ENCODE assay signal across 8 mouse cellular contexts in genomic region chr9:14342041-14342668, GRCm38 (mm10). TPM values are rescaled to one million over a fixed set of nuclear protein-coding genes. Genes with fewer than 3 reads are reported as not detected.
DNase-seq lines count a peak whose midpoint lies in the region; ATAC-seq and TF ChIP-seq lines count a peak whose summit lies in the region.

No protein-coding gene starts in this region.

- no peak overlapping the region for H3K27ac ChIP-seq in forebrain, embryonic 16.5 days (ENCODE audit: low read length)
- H3K27ac ChIP-seq in hindbrain, postnatal 0 days = no peak overlapping the region

- WGBS in forebrain, embryonic 16.5 days = 53% methylated on average over 4 of the region's 4 CpGs
- 59% methylated on average over 4 of the region's 4 CpGs for WGBS in hindbrain, postnatal 0 days

- no peak overlapping the region for H3K4me2 ChIP-seq in forebrain, embryonic 16.5 days (ENCODE audit: low read length)
- no peak overlapping the region for H3K4me2 ChIP-seq in hindbrain, postnatal 0 days (ENCODE audit: low read depth, low read length)

- H3K4me3 ChIP-seq in forebrain, embryonic 16.5 days (replicated peaks; ENCODE audit: low read length) = no peak overlapping the region
- no peak overlapping the region for H3K4me3 ChIP-seq in hindbrain, postnatal 0 days (ENCODE audit: low read length)

- H3K4me1 ChIP-seq in forebrain, embryonic 16.5 days (replicated peaks; ENCODE audit: control insufficient read depth, insufficient read depth, low read length) = no peaks in the 10 kb centered on the region
- H3K4me1 ChIP-seq in hindbrain, postnatal 0 days (ENCODE audit: insufficient read depth, low read length) = peaks cover 2% of the 10 kb centered on the region; the same call in 1 of the 2 replicates

- no peaks in the 10 kb centered on the region for H3K9me3 ChIP-seq in forebrain, embryonic 16.5 days (ENCODE audit: control insufficient read depth, low read length)
- H3K9me3 ChIP-seq in hindbrain, postnatal 0 days (ENCODE audit: low read length) = no peaks in the 10 kb centered on the region

- no peaks in the 10 kb centered on the region for H3K27me3 ChIP-seq in forebrain, embryonic 16.5 days (replicated peaks; ENCODE audit: control insufficient read depth, insufficient read depth, low read length)
- no peaks in the 10 kb centered on the region for H3K27me3 ChIP-seq in hindbrain, postnatal 0 days (ENCODE audit: insufficient read depth, low read length)

- TF ChIP-seq CTCF in hindbrain, postnatal 0 days (IDR thresholded peaks at IDR 0.05; ENCODE audit: low read depth) = peak; percentile 94

- ATAC-seq in forebrain, embryonic 16.5 days = peak; percentile 88
- ATAC-seq in hindbrain, postnatal 0 days = peak; percentile 91
- ATAC-seq in megakaryocyte progenitor cell, adult 5-6 weeks (replicated peaks; ENCODE audit: poor library complexity) = peak; percentile 99

- H3K9ac ChIP-seq in forebrain, embryonic 16.5 days (replicated peaks; ENCODE audit: low read depth, low read length) = no peak overlapping the region
- H3K9ac ChIP-seq in hindbrain, postnatal 0 days (replicated peaks; ENCODE audit: low read length) = no peak overlapping the region

- DNase-seq in MN1 (ENCODE audit: low spot score) = peak; percentile 64
- peak; percentile 64 for DNase-seq in cerebellum, adult 11 months
- peak; percentile 90 for DNase-seq in hindbrain, postnatal 0 days (ENCODE audit: low spot score)
- DNase-seq in left cerebral cortex, adult 11 months (ENCODE audit: low spot score) = peak; percentile 48
- peak; percentile 70 to 85 for DNase-seq in right cerebral cortex, postnatal 10 days (ENCODE audit: low spot score in 2 of 2)
- DNase-seq in urinary bladder, postnatal 4 days (ENCODE audit: low spot score in 2 of 2) = peak; percentile 32 to 75

- no peaks in the 10 kb centered on the region for H3K36me3 ChIP-seq in forebrain, embryonic 16.5 days (ENCODE audit: control insufficient read depth, insufficient read depth)
- H3K36me3 ChIP-seq in hindbrain, postnatal 0 days (ENCODE audit: insufficient read depth, low read length) = no peaks in the 10 kb centered on the region

RNA-seq across cellular contexts. Expression of gene Endod1, which starts 39.2 kb away (rescaled TPM):
- polyA plus RNA-seq in forebrain, embryonic 16.5 days (2015; fragmentation: Nextera tagmentation; extraction: Ambion mirVana) = 9.3 and 12.6 TPM in 2 replicates
- total RNA-seq in hindbrain, postnatal 0 days (2014; rRNA removed) = 85.8 and 94.7 TPM in 2 replicates
- 40.1 and 41.1 TPM in 2 replicates for polyA plus RNA-seq in hindbrain, postnatal 0 days (2015; fragmentation: Nextera tagmentation; extraction: Ambion mirVana)
- total RNA-seq in megakaryocyte progenitor cell, adult 5-6 weeks (2015) = 17.0 and 20.1 TPM in 2 replicates
- total RNA-seq in megakaryocyte progenitor cell, adult 5-6 weeks (2017) = 19.1 and 21.4 TPM in 2 replicates
